ENCODE assay signal across 17 mouse cellular contexts in the genomic region with DNA sequence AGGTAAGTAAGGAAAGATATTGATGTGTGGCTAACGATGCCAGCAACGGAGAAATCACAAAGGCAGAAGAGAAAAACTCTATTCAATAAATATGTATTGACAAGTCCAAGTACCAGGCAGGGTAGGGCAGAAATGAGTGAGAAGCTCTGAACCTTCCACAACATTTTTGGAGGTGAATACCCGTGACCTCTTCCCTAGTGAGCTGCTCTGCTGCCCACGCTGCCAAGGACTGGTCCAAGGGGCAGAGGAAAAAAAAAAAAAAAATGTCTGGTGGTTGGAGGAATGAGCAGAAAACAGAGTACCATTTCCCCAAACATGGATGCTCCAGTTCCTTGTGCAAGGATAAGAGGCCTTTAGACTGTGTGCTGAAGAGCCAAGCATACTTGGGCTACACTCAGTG. TPM values are rescaled to one million over a fixed set of nuclear protein-coding genes. Genes with fewer than 3 reads are reported as not detected.
"Had no signal": no experiment of that assay in that cellular context is flagged by ENCODE, and none has a peak within 500 bp of the region (broad histone marks: within the 10 kb centered on the region; RNA-seq: fewer than 3 reads in every experiment).

No protein-coding gene starts in this region.

- H3K4me2 ChIP-seq: liver, embryonic 13.5 days; lung, embryonic 15.5 days; midbrain, embryonic 11.5 days; midbrain, embryonic 15.5 days; neural tube, embryonic 12.5 days had no signal

- DNase-seq: liver, embryonic 13.5 days; liver, postnatal 0 days; lung, postnatal 14 days; retina, postnatal 1 day; right cerebral cortex, postnatal 4 days; spleen, adult 18-20 months; thymus, postnatal 36 days had no signal

- H3K9me3 ChIP-seq: limb, embryonic 10.5 days; liver, embryonic 13.5 days; lung, embryonic 15.5 days; megakaryocyte, embryonic 14.5 days; midbrain, embryonic 15.5 days; neural tube, embryonic 12.5 days had no signal

- H3K27me3 ChIP-seq: liver, embryonic 13.5 days; lung, embryonic 15.5 days; megakaryocyte, embryonic 14.5 days; midbrain, embryonic 15.5 days; neural tube, embryonic 12.5 days had no signal

- H3K9ac ChIP-seq: liver, embryonic 13.5 days; liver, postnatal 0 days; lung, embryonic 15.5 days; midbrain, embryonic 15.5 days; neural tube, embryonic 12.5 days had no signal

- H3K27ac ChIP-seq: left cerebral cortex, adult 2 months; limb, embryonic 10.5 days; liver, embryonic 13.5 days; lung, embryonic 15.5 days; macrophage; midbrain, embryonic 15.5 days; neural tube, embryonic 12.5 days had no signal

- H3K4me3 ChIP-seq: left cerebral cortex, adult 2 months; limb, embryonic 10.5 days; liver, embryonic 13.5 days; lung, embryonic 15.5 days; megakaryocyte, embryonic 14.5 days; midbrain, embryonic 15.5 days; neural tube, embryonic 12.5 days had no signal

- ATAC-seq: intestine, embryonic 16.5 days; liver, postnatal 0 days; midbrain, embryonic 15.5 days had no signal

- H3K36me3 ChIP-seq: limb, embryonic 10.5 days; lung, embryonic 15.5 days; midbrain, embryonic 15.5 days; neural tube, embryonic 12.5 days had no signal

RNA-seq across cellular contexts. Expression of a gene that starts 11.6 kb away (rescaled TPM):
- total RNA-seq: neutrophil, adult 5-6 weeks had no signal
